Mouse (Mus musculus) heart, postnatal 25 days (tissue): ENCODE measurements at regions not wholly inside any gene's neighbourhood (a gene's known extent, or its start where the extent isn't known, plus 50 kb on each side); places are given as distances from the start of the nearest gene placed in this dataset.

Source experiments
- DNase-seq: peaks from one replicate; pipeline ENCODE4 v3.0.0; 2022; ENCODE audit warnings: low spot score
- intact Hi-C: fragments of 180-260 bp; cut with DNase I; formaldehyde crosslinking; loops from one replicate; pipeline ENCODE4 v1.15.1; 2025

DNA sequence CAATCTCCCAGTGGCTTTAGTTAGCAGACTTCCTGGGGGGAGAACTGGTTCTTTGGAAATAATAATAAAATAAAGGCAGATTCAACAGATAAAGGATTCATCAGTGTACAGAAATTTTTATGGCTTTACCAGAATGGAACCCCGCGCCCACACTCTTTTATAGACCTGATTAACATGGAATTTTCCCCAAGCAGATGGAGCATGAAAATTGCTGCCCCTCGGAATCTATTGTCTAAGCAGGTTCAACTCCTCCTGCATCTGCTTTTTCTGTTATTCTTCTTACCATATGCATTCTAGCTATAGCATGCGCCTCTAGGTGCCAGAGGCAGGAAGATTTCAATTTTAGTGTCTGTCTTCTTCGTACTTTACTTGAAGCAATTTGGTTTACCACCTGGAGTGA lies 190.5 kb downstream of the Dyrk2 start:
- no peak for DNase-seq
- intact Hi-C loops: no loop called here

DNA sequence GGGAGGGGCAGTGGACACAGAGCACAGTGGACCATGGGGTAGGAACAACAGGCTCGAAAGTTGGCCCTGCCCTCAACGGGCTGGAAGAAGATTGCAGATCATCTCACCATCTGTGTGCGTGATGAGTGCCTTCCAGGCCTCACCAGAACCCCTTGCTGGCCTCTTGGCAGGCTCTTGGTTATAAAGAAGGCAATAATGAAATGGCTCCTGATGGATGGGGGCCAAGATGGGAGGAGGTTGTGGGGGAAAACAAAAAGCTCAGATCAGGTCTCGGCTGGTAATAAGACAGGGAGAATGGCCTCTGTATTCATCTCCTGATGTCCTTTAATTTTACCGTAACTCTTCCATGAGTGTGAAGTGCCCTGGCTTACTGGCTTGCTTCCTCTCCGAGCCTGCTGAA lies 189.1 kb downstream of the Dyrk2 start:
- no peak for DNase-seq
- intact Hi-C loops: loop anchor here (5.0 kb wide), 1 partner anchor 56 kb away; no protein-coding TSS in a partner anchor

DNA sequence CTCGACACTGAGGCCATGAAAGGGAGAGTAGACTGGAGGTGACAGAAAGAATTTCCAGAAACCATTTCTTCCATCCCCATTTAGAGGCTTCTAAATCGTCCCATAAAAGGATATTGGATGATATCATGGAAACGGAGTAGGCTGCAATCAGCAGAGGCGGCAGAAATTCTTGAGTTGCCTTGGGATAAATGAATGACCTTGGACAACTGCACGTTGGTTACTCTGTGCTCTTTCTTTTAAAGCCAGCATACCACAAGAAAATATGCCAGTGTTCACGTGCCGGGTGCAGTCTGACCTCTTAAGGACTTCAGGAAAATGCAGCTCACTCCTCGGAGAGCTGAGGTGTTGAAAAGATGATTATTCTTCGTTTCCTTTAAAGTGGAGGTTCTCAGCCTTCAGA lies 186.7 kb downstream of the Dyrk2 start:
- DNase-seq: no peak

DNA sequence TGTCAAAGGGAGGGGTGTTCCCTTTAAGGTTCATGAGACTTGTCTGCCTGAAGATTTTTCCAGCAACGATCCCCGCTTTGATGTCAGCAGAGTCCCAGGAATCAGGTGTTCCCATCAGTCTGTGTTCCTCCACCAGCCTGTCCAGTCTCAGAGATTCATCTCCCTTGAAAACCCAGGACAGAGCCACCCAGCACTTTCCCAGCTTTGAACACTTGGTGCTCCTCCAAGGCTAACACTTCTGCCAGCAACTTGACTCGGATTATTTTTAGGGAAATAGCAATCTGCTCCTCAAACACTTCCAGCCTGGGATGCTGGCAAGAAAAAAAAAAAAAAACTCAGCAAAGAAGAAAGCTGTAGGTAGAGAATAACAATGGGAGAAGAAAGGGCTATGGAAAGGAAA lies 170.7 kb downstream of the Dyrk2 start:
- intact Hi-C loops: no loop called here
- DNase-seq: no peak

More for the DNA sequence above, 186.7 kb downstream of the Dyrk2 start:
- intact Hi-C loops: loop anchor here (5.0 kb wide), 1 partner anchor 54 kb away; no protein-coding TSS in a partner anchor

DNA sequence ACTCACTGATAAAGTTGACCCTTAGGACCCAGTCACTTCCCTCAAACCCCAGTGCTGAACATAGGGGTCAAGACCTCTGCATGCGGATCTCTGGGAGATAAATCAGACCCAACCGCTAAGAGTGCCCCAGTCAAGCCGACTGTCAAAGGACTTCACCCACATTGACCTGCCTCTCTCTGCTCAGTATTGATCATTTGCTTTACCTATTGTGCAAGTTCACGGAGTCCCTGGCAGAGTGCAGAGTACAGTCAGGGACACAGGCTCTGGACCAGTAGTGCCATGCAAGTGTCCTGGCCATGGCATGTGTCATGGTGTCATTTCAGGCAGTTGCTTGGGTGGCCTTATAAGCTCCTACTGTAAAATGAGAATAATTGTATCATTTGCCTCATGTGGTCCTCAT lies 169.9 kb downstream of the Dyrk2 start:
- intact Hi-C loops: no loop called here

DNA sequence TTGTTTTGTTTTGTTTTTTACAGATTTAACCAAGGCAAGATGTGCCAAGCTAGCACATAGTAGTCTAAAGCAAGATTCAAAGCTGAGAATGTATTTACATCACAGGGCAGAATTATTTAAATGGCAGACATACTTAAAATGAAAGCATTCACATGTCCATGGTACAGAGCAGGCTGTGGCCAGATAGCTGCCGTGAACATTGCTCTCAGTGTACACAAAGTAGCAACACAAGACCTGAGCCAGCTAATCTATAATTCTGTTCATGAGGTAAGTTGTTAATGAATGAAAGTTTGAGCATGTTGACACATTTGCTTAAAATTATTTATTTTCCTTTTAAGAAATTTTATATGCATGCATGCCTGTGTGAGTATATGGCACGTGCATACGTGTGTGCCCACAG lies 164.0 kb downstream of the Dyrk2 start:
- intact Hi-C loops: no loop called here
- DNase-seq: no peak

More for the DNA sequence above, 169.9 kb downstream of the Dyrk2 start:
- no peak for DNase-seq

DNA sequence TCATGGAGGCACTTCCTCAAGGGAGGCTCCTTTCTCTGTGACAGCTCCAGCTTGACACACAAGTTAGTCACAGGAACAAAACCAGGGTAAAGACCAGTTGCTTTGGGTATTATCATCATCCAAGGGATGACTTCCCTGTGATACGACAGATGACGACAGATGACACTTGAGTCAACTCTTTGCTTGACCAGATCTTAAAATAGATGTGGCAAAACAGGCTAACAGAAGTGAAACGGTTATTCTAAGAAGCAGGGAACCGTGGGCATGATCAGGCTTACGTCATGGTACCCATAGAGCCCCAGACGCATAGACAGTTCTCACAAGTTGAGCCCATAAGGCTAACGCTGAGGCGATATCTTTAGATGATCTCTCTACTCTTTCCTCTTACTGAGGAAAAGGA lies 160.3 kb downstream of the Dyrk2 start:
- DNase-seq: no peak
- intact Hi-C loops: loop anchor here (5.0 kb wide), 1 partner anchor 83 kb away; no protein-coding TSS in a partner anchor

DNA sequence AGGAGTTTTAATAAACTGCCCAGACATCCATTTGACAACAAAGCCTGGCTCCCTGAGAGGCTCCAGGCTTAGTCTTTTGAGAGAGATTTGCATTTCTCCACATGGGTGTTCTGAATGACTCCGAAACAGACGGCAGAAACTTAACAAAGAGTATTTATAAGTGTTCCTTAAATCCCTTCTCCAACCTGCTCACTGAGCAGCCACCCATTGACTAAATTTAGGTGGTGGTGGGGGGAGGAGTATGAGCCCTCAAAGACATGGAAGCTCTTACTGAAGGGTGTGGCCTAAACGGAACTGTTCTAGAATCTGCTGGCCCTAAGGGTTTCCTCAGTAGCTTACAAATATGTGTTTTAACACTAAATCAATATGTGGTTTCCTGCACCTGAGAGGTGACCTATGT lies 158.5 kb downstream of the Dyrk2 start:
- intact Hi-C loops: loop anchor here (5.0 kb wide), 1 partner anchor 81 kb away; no protein-coding TSS in a partner anchor
- no peak for DNase-seq

DNA sequence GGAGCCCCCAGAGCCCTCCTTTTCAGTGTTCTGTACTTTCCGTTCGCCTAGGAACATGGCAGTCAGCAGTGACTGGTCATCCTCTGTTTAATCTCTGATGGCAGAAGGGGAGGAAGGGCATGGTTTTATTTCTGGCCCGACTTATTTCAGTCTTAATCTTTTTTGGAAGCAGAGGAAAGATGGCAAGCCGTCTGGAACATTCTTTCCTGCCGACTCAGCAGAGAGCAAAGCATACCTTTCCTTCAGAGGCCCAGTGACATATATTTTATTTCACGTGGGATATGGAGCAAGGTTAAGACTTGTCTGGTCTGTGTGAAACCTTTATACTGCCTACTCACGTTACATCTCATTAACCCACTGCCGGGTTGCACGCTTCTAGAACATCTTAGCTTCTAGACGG lies 158.1 kb downstream of the Dyrk2 start:
- DNase-seq: no peak
- intact Hi-C loops: loop anchor here (5.0 kb wide), 1 partner anchor 80 kb away; no protein-coding TSS in a partner anchor

DNA sequence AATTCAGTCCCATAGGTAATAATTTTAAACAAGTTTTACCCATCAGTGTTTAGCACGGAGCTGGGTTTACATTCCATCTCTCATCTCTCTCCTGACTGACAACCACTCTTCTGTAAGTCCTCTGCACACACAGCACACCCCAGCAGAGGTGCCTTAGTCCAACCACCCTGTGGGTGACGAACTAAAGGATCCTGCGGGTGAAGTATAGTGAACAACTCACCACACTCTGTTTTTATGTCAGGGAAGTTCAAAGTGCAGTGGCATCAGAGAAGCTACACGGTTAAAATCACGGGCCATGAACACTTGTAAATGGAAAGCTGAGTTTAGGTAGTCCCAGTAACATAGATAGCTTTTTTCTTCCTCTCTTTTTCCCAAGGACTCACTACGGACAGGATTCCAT lies 157.1 kb downstream of the Dyrk2 start:
- intact Hi-C loops: loop anchor here (5.0 kb wide), 1 partner anchor 79 kb away; no protein-coding TSS in a partner anchor

DNA sequence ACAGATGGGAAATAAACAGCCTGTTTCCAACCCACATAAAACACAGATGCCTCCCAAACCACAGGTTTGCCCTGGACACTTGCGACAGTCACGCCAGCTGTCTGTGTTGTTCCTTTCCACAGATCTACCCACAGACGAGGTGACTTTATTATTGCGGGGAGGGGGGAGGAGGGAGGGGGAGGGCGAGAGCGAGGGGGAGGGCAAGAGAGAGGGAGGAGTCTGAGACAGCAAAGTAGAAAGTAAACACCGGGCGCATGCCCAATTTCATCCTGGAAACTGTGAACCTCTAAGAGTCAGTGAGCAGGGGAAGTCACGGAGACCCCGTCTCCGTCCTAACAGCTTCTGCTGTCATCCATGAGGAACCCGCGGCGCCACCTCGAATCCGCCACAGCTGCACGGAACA lies 155.8 kb downstream of the Dyrk2 start:
- intact Hi-C loops: loop anchor here (5.0 kb wide), 1 partner anchor 78 kb away; no protein-coding TSS in a partner anchor
- no peak for DNase-seq

More for the DNA sequence above, 157.1 kb downstream of the Dyrk2 start:
- no peak for DNase-seq

DNA sequence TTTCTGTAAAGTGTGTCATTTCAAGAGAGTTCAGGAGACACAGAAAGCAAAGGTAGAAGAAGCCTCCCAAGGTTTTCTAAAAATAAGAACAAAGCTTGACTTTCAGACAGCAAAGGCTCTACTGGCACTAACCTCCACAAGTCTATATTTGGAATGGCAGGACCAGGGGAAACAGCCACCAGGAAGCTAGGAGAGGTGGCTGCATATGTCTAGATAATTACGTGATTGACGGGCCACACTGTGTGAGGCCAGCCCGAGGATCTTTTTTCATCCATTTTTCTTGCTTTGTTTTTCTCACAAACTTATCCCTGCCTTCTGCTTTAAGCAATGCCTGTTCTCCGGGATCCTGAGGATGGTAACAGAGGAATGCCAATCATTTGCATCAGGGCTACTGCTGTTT lies 155.4 kb downstream of the Dyrk2 start:
- intact Hi-C loops: loop anchor here (5.0 kb wide), 1 partner anchor 78 kb away; no protein-coding TSS in a partner anchor
- no peak for DNase-seq

DNA sequence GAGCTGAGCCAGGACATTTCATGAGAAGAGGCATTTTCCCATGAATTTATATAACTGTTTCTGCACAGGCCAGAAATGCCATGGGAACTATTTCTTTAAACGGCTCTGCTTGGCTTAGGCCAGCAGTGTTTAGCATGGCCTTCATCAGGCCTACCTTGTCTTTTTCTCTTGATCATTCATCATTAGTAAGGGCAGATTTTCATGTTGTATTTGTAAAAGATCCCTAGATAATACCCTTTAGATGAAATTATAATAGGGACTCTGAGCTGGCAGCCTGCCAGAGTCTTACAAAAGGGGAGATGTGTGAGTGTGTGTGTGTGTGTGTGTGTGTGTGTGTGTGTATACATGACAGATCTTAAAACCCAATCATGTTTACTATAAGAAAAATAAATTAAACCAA lies 149.4 kb downstream of the Dyrk2 start:
- DNase-seq: no peak
- intact Hi-C loops: no loop called here

DNA sequence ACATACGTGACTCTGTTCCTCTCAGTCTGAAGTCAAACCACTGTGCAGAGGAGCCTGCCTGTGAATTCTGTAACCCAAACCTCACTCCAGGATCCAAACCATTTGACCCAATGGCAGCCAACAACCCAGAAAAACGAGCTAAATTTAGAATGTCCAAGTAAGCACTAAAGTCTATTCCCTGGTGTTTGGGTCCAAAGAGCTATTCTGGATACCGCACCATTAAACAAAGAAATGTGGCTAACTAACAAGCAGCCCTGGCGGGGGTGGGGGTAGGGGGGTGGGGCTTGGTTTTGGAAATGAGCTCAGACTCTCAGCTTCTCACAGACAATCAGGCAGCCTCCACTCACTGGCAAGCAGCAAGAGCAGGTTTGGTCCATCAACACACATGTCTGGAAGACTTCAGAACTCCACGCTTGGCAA lies 147.9 kb downstream of the Dyrk2 start:
- no peak for DNase-seq
- intact Hi-C loops: no loop called here

DNA sequence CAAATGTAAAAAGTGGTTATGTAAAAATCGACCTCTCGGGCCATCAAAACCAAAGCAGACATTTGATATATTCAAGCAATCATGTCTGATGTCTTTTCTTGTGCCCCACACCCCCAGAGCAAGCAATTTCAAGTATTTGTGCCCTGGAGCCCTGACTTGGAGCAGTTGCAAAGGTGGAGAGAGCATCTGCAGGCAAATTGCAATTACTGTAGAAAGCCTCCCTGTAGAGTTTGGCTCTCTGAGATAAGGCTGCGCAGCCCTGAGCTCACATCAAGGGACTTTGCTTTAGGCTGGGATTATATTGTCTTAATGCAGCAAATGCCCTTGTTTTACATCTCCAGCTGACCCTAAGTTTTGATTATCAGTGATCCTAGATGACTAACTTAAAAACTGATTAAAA lies 147.3 kb downstream of the Dyrk2 start:
- intact Hi-C loops: no loop called here
- DNase-seq: no peak

DNA sequence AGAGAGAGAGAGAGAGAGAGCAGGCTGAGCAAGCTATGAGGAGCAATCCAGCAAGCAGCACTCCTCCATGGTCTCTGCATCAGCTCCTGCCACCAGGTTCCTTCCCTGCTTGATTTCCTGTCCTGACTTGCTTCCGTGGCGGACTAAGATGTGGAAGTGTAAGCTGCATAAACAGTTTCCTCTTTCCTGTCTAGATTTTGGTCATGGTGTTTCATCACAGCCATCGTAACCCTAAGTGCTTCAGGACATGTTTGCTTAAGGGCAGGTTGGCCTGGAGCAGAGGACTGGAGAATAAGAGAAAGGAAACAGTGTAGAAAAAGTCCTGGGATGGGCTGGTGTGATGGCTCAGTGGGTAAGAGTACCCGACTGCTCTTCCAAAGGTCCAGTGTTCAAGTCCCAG lies 133.9 kb downstream of the Dyrk2 start:
- intact Hi-C loops: loop anchor here (5.0 kb wide), 1 partner anchor 54 kb away; no protein-coding TSS in a partner anchor

DNA sequence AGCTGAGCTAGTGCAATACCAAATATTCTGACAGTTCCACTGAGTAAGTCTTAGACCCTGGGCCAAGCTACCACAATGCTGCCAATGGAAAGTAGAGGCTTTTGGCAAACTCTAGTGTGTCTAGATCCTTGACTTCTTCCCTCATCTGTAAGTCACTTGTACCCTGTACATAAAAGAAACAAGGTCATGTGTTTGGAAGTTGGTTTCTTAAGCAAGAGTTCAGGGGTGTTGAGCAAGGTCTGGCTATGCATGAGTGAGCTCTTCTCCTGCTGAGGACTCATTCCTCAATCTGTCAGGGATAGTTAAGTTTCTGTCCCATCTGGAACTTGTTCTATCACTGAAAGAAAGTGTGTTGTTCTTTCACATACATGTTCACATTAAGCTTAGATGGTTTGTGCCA lies 132.9 kb downstream of the Dyrk2 start:
- no peak for DNase-seq
- intact Hi-C loops: loop anchor here (5.0 kb wide), 1 partner anchor 55 kb away; no protein-coding TSS in a partner anchor

More for the DNA sequence above, 133.9 kb downstream of the Dyrk2 start:
- DNase-seq: no peak

DNA sequence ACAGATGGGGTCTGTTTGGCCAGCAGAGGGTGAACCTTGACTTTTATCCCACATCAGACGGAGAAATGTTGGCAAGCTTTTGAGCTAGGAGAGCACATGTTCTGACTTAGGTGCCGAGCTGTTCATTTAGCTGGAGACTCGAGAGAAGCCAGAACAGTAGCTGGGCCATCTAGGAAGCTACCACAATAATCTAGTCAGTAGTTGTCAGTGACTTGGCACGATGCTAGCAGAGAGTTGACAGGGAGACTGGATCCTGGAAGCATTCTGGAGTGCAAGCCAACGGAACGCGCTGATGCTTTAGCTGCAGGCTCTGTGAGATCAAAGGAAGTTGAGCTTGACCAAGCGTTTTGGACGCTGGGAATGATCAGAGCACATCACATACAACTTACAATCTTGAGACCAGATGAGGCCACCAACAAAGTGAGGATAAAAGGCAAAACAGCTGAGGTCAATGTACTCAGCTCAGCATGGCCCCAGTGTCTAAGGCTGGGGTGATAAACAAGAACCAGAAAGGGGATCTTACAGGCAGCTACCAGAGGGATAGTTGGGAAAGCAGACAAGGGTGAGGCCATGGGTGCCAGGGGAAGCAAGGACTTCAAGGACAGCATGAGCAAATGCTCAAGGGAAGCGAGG lies 130.0 kb downstream of the Dyrk2 start:
- no peak for DNase-seq
- intact Hi-C loops: loop anchor here (5.0 kb wide), 1 partner anchor 58 kb away; no protein-coding TSS in a partner anchor

DNA sequence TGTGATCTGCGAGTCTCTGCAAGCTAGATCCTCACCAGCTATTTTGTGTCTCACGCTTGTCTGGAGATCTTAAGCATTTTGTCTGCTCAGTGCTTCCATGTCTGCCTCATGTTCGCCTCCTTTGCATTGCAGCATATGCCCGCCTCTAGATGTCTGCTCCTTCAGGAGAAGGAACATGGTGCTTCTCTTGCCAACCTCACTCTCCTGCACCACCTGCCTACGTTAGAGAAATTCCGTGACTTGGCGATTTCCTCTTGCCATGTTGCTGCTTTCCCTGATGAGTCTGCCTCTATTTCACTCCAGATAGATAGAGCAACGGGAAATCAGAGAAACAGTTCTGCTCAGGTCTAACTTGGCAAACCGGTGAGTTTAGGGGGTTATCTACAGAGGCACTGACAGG lies 126.2 kb downstream of the Dyrk2 start:
- intact Hi-C loops: no loop called here

DNA sequence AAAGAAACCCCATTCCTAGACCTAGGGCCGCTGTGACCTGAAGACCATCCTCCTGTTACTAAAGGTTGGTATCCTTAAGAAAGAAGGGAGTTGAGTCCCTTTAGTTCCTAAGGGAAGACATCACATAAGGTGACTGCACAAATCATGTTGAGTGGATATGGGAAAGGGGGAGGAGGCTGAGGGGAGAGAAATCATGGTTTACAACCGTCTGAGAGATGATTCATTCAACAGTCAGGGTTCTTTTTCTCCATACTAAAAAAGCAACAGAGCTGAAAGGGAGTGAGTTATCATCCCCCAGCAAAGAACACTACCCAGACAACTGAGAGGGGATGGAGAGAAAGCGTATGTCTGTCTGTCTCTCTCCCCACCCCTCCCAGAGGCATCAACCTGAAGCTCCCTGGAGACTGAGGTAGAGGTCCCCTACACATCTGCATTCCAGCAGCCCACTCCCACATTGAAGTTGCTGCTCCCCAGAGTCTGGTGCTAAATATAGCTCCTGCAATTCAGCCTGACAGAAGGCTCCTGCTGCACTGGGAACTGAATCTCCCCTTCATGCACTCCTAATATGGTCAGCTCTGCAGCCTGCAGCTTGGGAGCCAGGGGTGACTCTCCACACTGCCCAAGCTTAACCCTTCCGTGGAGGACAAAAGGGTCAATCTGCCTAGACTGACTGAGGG lies 123.2 kb downstream of the Dyrk2 start:
- intact Hi-C loops: no loop called here
- DNase-seq: no peak

More for the DNA sequence above, 126.2 kb downstream of the Dyrk2 start:
- no peak for DNase-seq

DNA sequence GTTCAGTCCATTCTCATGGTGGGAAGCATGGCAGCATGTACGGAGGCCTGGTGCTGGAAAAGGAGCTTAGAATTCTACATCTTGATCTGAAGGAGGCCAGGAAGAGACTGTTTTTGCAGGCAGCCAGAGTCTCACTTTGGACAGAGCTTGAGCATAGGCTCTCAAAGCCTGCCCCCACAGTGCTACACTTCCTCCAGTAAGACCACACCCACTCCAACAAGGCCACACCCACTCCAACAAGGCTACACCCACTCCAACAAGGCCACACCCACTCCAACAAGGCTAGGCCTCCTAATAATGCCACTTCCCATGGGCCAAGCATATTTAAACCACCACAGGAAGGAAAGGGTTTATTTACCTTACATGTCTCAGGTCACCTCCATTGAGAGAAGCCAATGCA lies 121.0 kb downstream of the Dyrk2 start:
- intact Hi-C loops: no loop called here
- DNase-seq: no peak
